Mouse (Mus musculus) MEL (cell line): ENCODE measurements around the gene Vps37b. TPM values are rescaled to one million over a fixed set of nuclear protein-coding genes. Genes with fewer than 3 reads are reported as not detected.

Source experiments
- DNase-seq: peaks from one replicate; pipeline ENCODE4 v3.0.0; 2011; ENCODE audit warnings: low read depth, low spot score
- H3K27ac ChIP-seq: 2 replicates; pipeline ENCODE4 v1.5.1; 2012; ENCODE audit warnings: low read depth, mild to moderate bottlenecking, control low read depth, low read length, moderate library complexity; ENCODE audit not compliant: control insufficient read depth
- H3K27me3 ChIP-seq, 2 experiments: fragments of 150-350 bp in 1 of 2; sonication (generic) in 1 of 2; 2 replicates each; pipeline ENCODE4 v1.6.1; 2012; ENCODE audit warnings: low read length in 2 of 2, mild to moderate bottlenecking in 2 of 2, improper control_type of control experiment in 1 of 2, moderate library complexity in 1 of 2; ENCODE audit not compliant: insufficient read depth in 2 of 2, control insufficient read depth in 1 of 2
- H3K36me3 ChIP-seq, 2 experiments: 2 replicates each; pipeline ENCODE4 v1.6.1; 2012 to 2014; ENCODE audit warnings: low read length in 2 of 2, improper control_type of control experiment in 1 of 2, inconsistent platforms in 1 of 2, mild to moderate bottlenecking in 1 of 2; ENCODE audit not compliant: insufficient read depth in 2 of 2, control insufficient read depth in 1 of 2
- H3K4me1 ChIP-seq, 2 experiments: fragments of 150-350 bp in 1 of 2; sonication (generic) in 1 of 2; 2 replicates each; pipeline ENCODE4 v1.6.1; 2012; ENCODE audit warnings: low read length in 2 of 2, improper control_type of control experiment in 1 of 2, mild to moderate bottlenecking in 1 of 2; ENCODE audit not compliant: insufficient read depth in 2 of 2, control insufficient read depth in 1 of 2
- H3K4me3 ChIP-seq, 2 experiments: fragments of 150-350 bp in 1 of 2; sonication (generic) in 1 of 2; 2 replicates each; pipeline ENCODE4 v1.5.1; 2012; ENCODE audit warnings: low read depth in 2 of 2, low read length in 2 of 2, mild to moderate bottlenecking in 2 of 2, moderate library complexity in 2 of 2, control low read depth in 1 of 2, improper control_type of control experiment in 1 of 2; ENCODE audit not compliant: control insufficient read depth in 1 of 2, insufficient read depth in 1 of 2
- H3K79me2 ChIP-seq: 2 replicates; pipeline ENCODE4 v1.6.1; 2012; ENCODE audit warnings: mild to moderate bottlenecking, low read length, moderate library complexity; ENCODE audit not compliant: control insufficient read depth, poor library complexity, insufficient read depth
- H3K9ac ChIP-seq: 2 replicates; pipeline ENCODE4 v1.6.1; 2012; ENCODE audit warnings: low read depth, mild to moderate bottlenecking, control low read depth, low read length, moderate library complexity; ENCODE audit not compliant: control insufficient read depth, poor library complexity, severe bottlenecking
- H3K9me3 ChIP-seq: fragments of 150-350 bp; sonication (generic); replicated peaks from 2 replicates; pipeline ENCODE4 v1.6.1; 2012; ENCODE audit warnings: mild to moderate bottlenecking, low read length, improper control_type of control experiment, moderate library complexity; ENCODE audit not compliant: insufficient read depth
- BHLHE40 ChIP-seq: IDR thresholded peaks from 2 replicates; pipeline ENCODE4 v1.6.1; 2012; ENCODE audit warnings: low read depth, mild to moderate bottlenecking, inconsistent platforms, low read length, improper control_type of control experiment, borderline replicate concordance
- CHD2 ChIP-seq: IDR thresholded peaks from 2 replicates; pipeline ENCODE4 v1.6.1; 2011; ENCODE audit warnings: low read length, improper control_type of control experiment
- ELF1 ChIP-seq: IDR thresholded peaks from 2 replicates; pipeline ENCODE4 v1.6.1; 2014; ENCODE audit warnings: low read depth, mild to moderate bottlenecking, inconsistent platforms, low read length, improper control_type of control experiment, moderate library complexity
- GABPA ChIP-seq: IDR thresholded peaks from 2 replicates; pipeline ENCODE4 v1.6.1; 2012; ENCODE audit warnings: low read depth, mild to moderate bottlenecking, inconsistent platforms, low read length, improper control_type of control experiment, moderate library complexity
- MAX ChIP-seq: IDR thresholded peaks from 2 replicates; pipeline ENCODE4 v1.6.1; 2011; ENCODE audit warnings: low read length, improper control_type of control experiment
- MAZ ChIP-seq: IDR thresholded peaks from 2 replicates; pipeline ENCODE4 v1.6.1; 2012; ENCODE audit warnings: low read depth, mild to moderate bottlenecking, inconsistent platforms, low read length, improper control_type of control experiment
- MXI1 ChIP-seq: IDR thresholded peaks from 2 replicates; pipeline ENCODE4 v1.6.1; 2011; ENCODE audit warnings: mild to moderate bottlenecking, low read depth, low read length, improper control_type of control experiment
- MYB ChIP-seq: IDR thresholded peaks from 2 replicates; pipeline ENCODE4 v1.6.1; 2011; ENCODE audit warnings: mild to moderate bottlenecking, low read depth, low read length, improper control_type of control experiment
- MYC ChIP-seq: IDR thresholded peaks from 2 replicates; pipeline ENCODE4 v1.6.1; 2011; ENCODE audit warnings: low read depth, mild to moderate bottlenecking, low read length, improper control_type of control experiment, moderate library complexity
- NELFE ChIP-seq: IDR thresholded peaks from 2 replicates; pipeline ENCODE4 v1.6.1; 2011; ENCODE audit warnings: low read depth, low read length, improper control_type of control experiment
- POLR2A ChIP-seq, 2 experiments: IDR thresholded peaks; 2 replicates each; pipeline ENCODE4 v1.6.1; 2011 to 2012; ENCODE audit warnings: low read length in 2 of 2, mild to moderate bottlenecking in 2 of 2, control low read depth in 1 of 2, improper control_type of control experiment in 1 of 2, low read depth in 1 of 2, moderate library complexity in 1 of 2; ENCODE audit not compliant: control insufficient read depth in 1 of 2, insufficient read depth in 1 of 2, poor library complexity in 1 of 2
- POLR2AphosphoS2 ChIP-seq: IDR thresholded peaks from 2 replicates; pipeline ENCODE4 v1.6.1; 2011; ENCODE audit warnings: low read length, improper control_type of control experiment
- RAD21 ChIP-seq: IDR thresholded peaks from 2 replicates; pipeline ENCODE4 v1.6.1; 2011; ENCODE audit warnings: mild to moderate bottlenecking, low read depth, low read length, improper control_type of control experiment
- SIN3A ChIP-seq: IDR thresholded peaks from 2 replicates; pipeline ENCODE4 v1.6.1; 2012; ENCODE audit warnings: low read length, improper control_type of control experiment, inconsistent platforms
- USF1 ChIP-seq: IDR thresholded peaks from 2 replicates; pipeline ENCODE4 v1.6.1; 2014; ENCODE audit warnings: low read depth, mild to moderate bottlenecking, inconsistent platforms, low read length, improper control_type of control experiment, moderate library complexity
- USF2 ChIP-seq, 2 experiments: IDR thresholded peaks; 2 replicates each; pipeline ENCODE4 v1.6.1; 2011 to 2012; ENCODE audit warnings: improper control_type of control experiment in 2 of 2, low read length in 2 of 2, borderline replicate concordance in 1 of 2, inconsistent platforms in 1 of 2, low read depth in 1 of 2, mild to moderate bottlenecking in 1 of 2; ENCODE audit not compliant: insufficient read depth in 1 of 2
- ZKSCAN1 ChIP-seq: IDR thresholded peaks from 2 replicates; pipeline ENCODE4 v1.6.1; 2012; ENCODE audit warnings: low read depth, mild to moderate bottlenecking, inconsistent platforms, low read length, improper control_type of control experiment, moderate library complexity
- ZMIZ1 ChIP-seq: IDR thresholded peaks from 2 replicates; pipeline ENCODE4 v1.6.1; 2012; ENCODE audit warnings: low read depth, mild to moderate bottlenecking, inconsistent platforms, low read length, improper control_type of control experiment, moderate library complexity
- ZNF384 ChIP-seq: IDR thresholded peaks from 2 replicates; pipeline ENCODE4 v1.6.1; 2012; ENCODE audit warnings: low read depth, mild to moderate bottlenecking, inconsistent platforms, low read length, improper control_type of control experiment
- polyA plus RNA-seq, 2 experiments: library from polyadenylated mRNA; stranded (reverse) in 1 of 2; unstranded in 1 of 2; fragments of >175 nt in 1 of 2; fragments of >200 nt in 1 of 2; gene quantifications; 2 replicates each; pipeline versions ENCODE4 v1.2.1 to v1.2.4; 2012; ENCODE audit warnings: low replicate concordance in 2 of 2, low read depth in 1 of 2; ENCODE audit not compliant: insufficient read length in 2 of 2, insufficient read depth in 1 of 2, missing spikeins in 1 of 2
- total RNA-seq: library from RNA; depleted of rRNA; stranded (reverse); fragments of 300-350 nt; gene quantifications from 2 replicates; pipeline ENCODE4 v1.2.3, GENCODE M21; 2012

Gene Vps37b
- total and polyA plus RNA-seq, 3 experiments, result 28.6 to 66.0 TPM; not detected in 1

DNA sequence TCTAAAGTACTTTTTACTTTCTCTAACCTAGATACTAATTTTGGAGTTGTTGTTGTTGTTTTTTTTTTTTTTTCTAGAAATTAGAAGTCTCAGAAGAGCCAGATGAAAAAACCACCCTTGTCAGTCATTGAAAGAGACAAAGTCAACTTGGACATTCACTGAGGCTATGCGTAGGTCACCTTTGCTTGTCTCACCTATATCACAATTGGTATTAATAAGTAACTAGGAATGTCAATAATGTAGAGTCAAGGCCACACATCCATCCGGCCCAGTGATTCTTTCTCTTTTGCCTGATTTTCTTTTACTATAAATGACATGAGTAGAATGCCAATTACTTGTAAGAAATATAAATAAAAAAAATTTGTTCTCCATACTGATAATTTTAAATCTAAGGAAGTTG, 65.3 kb downstream of the Vps37b start:
- Histone ChIP-seq H3K27ac (no peak overlapping the region), H3K27me3 (no peaks in the 10 kb centered on the region), H3K9ac (no peak overlapping the region), H3K36me3 (peaks cover 0 to 1% of the 10 kb centered on the region in 2 experiments; a peak in 1 of 4 replicates), H3K4me3 (no peak overlapping the region), H3K79me2 (no peaks in the 10 kb centered on the region), H3K9me3 (no peaks in the 10 kb centered on the region), H3K4me1 (no peaks in the 10 kb centered on the region)
- no peak for DNase-seq
- no peak for TF ChIP-seq ZNF384
- TF ChIP-seq BHLHE40, result no peak
- no peak for TF ChIP-seq MYB
- no peak for TF ChIP-seq USF1
- TF ChIP-seq ZKSCAN1, result no peak
- TF ChIP-seq RAD21, result no peak
- no peak for TF ChIP-seq POLR2A (IDR thresholded peaks at IDR 0.05; ENCODE audit: control insufficient read depth in 1 of 2, insufficient read depth in 1 of 2, low read depth in 1 of 2, low read length in 2 of 2, poor library complexity in 1 of 2)
- no peak for TF ChIP-seq ELF1
- no peak for TF ChIP-seq MYC

DNA sequence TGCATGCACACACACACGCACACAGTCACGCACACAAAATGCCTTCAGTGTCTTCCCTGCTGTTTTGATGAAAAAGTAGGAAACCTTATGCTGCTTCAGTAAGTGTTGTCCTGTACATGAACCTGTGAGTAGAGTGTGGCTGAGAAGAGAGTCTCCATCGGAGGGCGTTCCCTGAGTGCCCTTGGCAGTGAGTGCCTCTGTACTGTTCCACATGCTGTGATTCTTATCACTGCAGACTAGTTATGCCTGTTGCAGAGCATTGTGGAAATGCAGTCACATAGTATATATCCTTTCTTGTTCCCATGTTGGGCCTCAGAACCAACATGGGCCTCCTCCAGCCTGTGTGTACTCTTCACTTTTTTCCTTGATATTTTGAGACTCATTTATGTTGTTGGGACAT, 67.9 kb downstream of the Vps37b start:
- Histone ChIP-seq H3K4me3 (no peak overlapping the region), H3K9me3 (no peaks in the 10 kb centered on the region), H3K27ac (no peak overlapping the region), H3K36me3 (peaks cover 0 to 1% of the 10 kb centered on the region in 2 experiments; a peak in 1 of 4 replicates), H3K79me2 (no peaks in the 10 kb centered on the region), H3K27me3 (no peaks in the 10 kb centered on the region), H3K4me1 (no peaks in the 10 kb centered on the region), H3K9ac (no peak overlapping the region)
- no peak for DNase-seq
- TF ChIP-seq MYB (no peak), MAZ (no peak), POLR2A (IDR thresholded peaks at IDR 0.05; ENCODE audit: control insufficient read depth in 1 of 2, insufficient read depth in 1 of 2, low read depth in 1 of 2, low read length in 2 of 2, poor library complexity in 1 of 2) (no peak)

GRCm38 (mm10) chr5:123961046-123961445, 71.0 kb downstream of the Vps37b start:
- no peak for TF ChIP-seq ZMIZ1
- TF ChIP-seq MAX, result no peak
- no peak for TF ChIP-seq USF1
- TF ChIP-seq GABPA, result no peak
- no peak for TF ChIP-seq USF2 (IDR thresholded peaks at IDR 0.05; ENCODE audit: borderline replicate concordance in 1 of 2, insufficient read depth in 1 of 2, low read depth in 1 of 2, low read length in 2 of 2)
- no peak for TF ChIP-seq SIN3A
- no peak for TF ChIP-seq CHD2
- no peak for TF ChIP-seq ZNF384
- no peak for TF ChIP-seq POLR2AphosphoS2
- no peak for TF ChIP-seq MXI1
- no peak for TF ChIP-seq NELFE
- Histone ChIP-seq H3K9me3 (no peaks in the 10 kb centered on the region), H3K4me1 (no peaks in the 10 kb centered on the region), H3K27ac (no peak overlapping the region), H3K4me3 (no peak overlapping the region), H3K36me3 (no peaks in the 10 kb centered on the region; a peak in 2 of 4 replicates), H3K9ac (no peak overlapping the region), H3K27me3 (no peaks in the 10 kb centered on the region), H3K79me2 (no peaks in the 10 kb centered on the region)
- no peak for DNase-seq
